9 mouse cellular contexts compared by ENCODE assay signal in genomic region chr8:11395601-11396000, GRCm38 (mm10).
DNase-seq lines count a peak whose midpoint lies in the region; ATAC-seq and TF ChIP-seq lines count a peak whose summit lies in the region.
"Had no signal": no experiment of that assay in that cellular context is flagged by ENCODE, and none has a peak within 500 bp of the region (broad histone marks: within the 10 kb centered on the region; RNA-seq: fewer than 3 reads in every experiment).

No protein-coding gene starts in this region.

- peaks cover 5% of the 10 kb centered on the region; the same call in 1 of the 2 replicates for H3K36me3 ChIP-seq in heart, embryonic 16.5 days (ENCODE audit: control insufficient read depth, insufficient read depth)
- peaks cover 4% of the 10 kb centered on the region; the same call in 1 of the 2 replicates for H3K36me3 ChIP-seq in lung, embryonic 16.5 days (ENCODE audit: control insufficient read depth, insufficient read depth, low read length)
- H3K36me3 ChIP-seq in small intestine, adult 2 months (ENCODE audit: control insufficient read depth, insufficient read depth, low read length), result no peaks in the 10 kb centered on the region
- H3K36me3 ChIP-seq: midbrain, embryonic 12.5 days had no signal

- peak overlapping the region; percentile 65 for H3K27ac ChIP-seq in heart, embryonic 16.5 days (ENCODE audit: low read length)
- peak overlapping the region; percentile 97 for H3K27ac ChIP-seq in lung, embryonic 16.5 days (ENCODE audit: low read length)
- peak overlapping the region; percentile 6; the same call in 1 of the 2 replicates for H3K27ac ChIP-seq in small intestine, adult 2 months (ENCODE audit: insufficient read depth, low read depth, low read length)
- H3K27ac ChIP-seq: midbrain, embryonic 12.5 days had no signal

- H3K9ac ChIP-seq in heart, embryonic 16.5 days (ENCODE audit: low read length), result peak overlapping the region; percentile 6
- H3K9ac ChIP-seq in lung, embryonic 16.5 days (ENCODE audit: low read length), result 0 out of 2 replicates have a peak overlapping the region, but pooled peaks have one; percentile 18
- H3K9ac ChIP-seq: midbrain, embryonic 12.5 days had no signal

- TF ChIP-seq POLR2A in lung, adult 2 months (IDR thresholded peaks at IDR 0.05; ENCODE audit: borderline replicate concordance, extremely low read depth, low read depth, low read length), result no peak
- no peak for TF ChIP-seq POLR2A in small intestine, adult 2 months (IDR thresholded peaks at IDR 0.05; ENCODE audit: low read depth, low read length)

- H3K27me3 ChIP-seq in heart, embryonic 16.5 days (ENCODE audit: control insufficient read depth, insufficient read depth, low read length), result no peaks in the 10 kb centered on the region
- no peaks in the 10 kb centered on the region for H3K27me3 ChIP-seq in lung, embryonic 16.5 days (ENCODE audit: control insufficient read depth, insufficient read depth, low read depth, low read length)
- H3K27me3 ChIP-seq in small intestine, adult 2 months (ENCODE audit: control insufficient read depth, insufficient read depth, low read length), result no peaks in the 10 kb centered on the region
- H3K27me3 ChIP-seq: midbrain, embryonic 12.5 days had no signal

- no peak overlapping the region for H3K4me2 ChIP-seq in heart, embryonic 16.5 days (ENCODE audit: low read depth, low read length)
- no peak overlapping the region for H3K4me2 ChIP-seq in lung, embryonic 16.5 days (ENCODE audit: low read depth, low read length)
- H3K4me2 ChIP-seq: midbrain, embryonic 12.5 days had no signal

- peaks cover 44% of the 10 kb centered on the region for H3K4me1 ChIP-seq in heart, embryonic 16.5 days (ENCODE audit: control insufficient read depth, insufficient read depth, low read length)
- peaks cover 59% of the 10 kb centered on the region for H3K4me1 ChIP-seq in lung, embryonic 16.5 days (replicated peaks; ENCODE audit: control insufficient read depth, insufficient read depth, low read length)
- peaks cover 30% of the 10 kb centered on the region for H3K4me1 ChIP-seq in lung, adult 2 months (ENCODE audit: control insufficient read depth, insufficient read depth, low read length)
- H3K4me1 ChIP-seq in small intestine, adult 2 months (ENCODE audit: control insufficient read depth, insufficient read depth, insufficient read length, low read length), result peaks cover 4% of the 10 kb centered on the region; the same call in 1 of the 2 replicates

- DNase-seq in heart, adult 18-20 months, result no peak
- DNase-seq in lung, adult 2 months, result no peak
- DNase-seq in thymus, postnatal 36 days, result peak; percentile 27 to 54
- DNase-seq in embryo, embryonic 11 days, result no peak
- DNase-seq: adrenal gland, postnatal 25 days had no signal

- TF ChIP-seq CTCF in lung, adult 2 months (IDR thresholded peaks at IDR 0.05; ENCODE audit: insufficient read depth, low read length), result no peak
- no peak for TF ChIP-seq CTCF in small intestine, adult 2 months (IDR thresholded peaks at IDR 0.05; ENCODE audit: extremely low read depth, insufficient read length, insufficient replicate concordance, low read depth, low read length)

- H3K9me3 ChIP-seq in heart, embryonic 16.5 days (replicated peaks; ENCODE audit: control insufficient read depth, low read length), result peaks cover 5% of the 10 kb centered on the region; the same call in 1 of the 2 replicates
- peaks cover 3% of the 10 kb centered on the region; the same call in 1 of the 2 replicates for H3K9me3 ChIP-seq in lung, embryonic 16.5 days (ENCODE audit: control insufficient read depth, low read length)

- no peak for ATAC-seq in heart, embryonic 16.5 days (replicated peaks; ENCODE audit: extremely low read depth, insufficient read depth, low FRiP score)
- ATAC-seq in lung, embryonic 16.5 days (ENCODE audit: low read depth), result no peak

- 57% methylated on average over 10 of the region's 10 CpGs for WGBS in heart, embryonic 16.5 days
- WGBS in lung, embryonic 16.5 days, result 58% methylated on average over 10 of the region's 10 CpGs
- WGBS in lung, adult 2 months, result 33% methylated on average over 10 of the region's 10 CpGs
- WGBS in small intestine, adult 2 months, result 59% methylated on average over 10 of the region's 10 CpGs

- H3K4me3 ChIP-seq in heart, embryonic 16.5 days (ENCODE audit: low read length), result no peak overlapping the region
- H3K4me3 ChIP-seq in lung, embryonic 16.5 days (ENCODE audit: low read length), result no peak overlapping the region
- no peak overlapping the region for H3K4me3 ChIP-seq in lung, adult 2 months (replicated peaks; ENCODE audit: extremely low read depth, low read depth, low read length)
- H3K4me3 ChIP-seq in small intestine, adult 2 months (ENCODE audit: low read depth, low read length), result no peak overlapping the region
- H3K4me3 ChIP-seq: midbrain, embryonic 12.5 days had no signal

Comparison
In these comparisons a context has a peak if more than half of its experiments do, and no peak if none do; other contexts are left out.
1. H3K27ac ChIP-seq: peak in every context shown above with its lines; median percentile 97 in lung, embryonic 16.5 days; 65 in heart, embryonic 16.5 days; 6 in small intestine, adult 2 months.
2. DNase-seq: peak in thymus, postnatal 36 days (2 of 2); none in heart, adult 18-20 months (0 of 2), lung, adult 2 months (single experiment) and embryo, embryonic 11 days (single experiment).